Mouse (Mus musculus): ENCODE results near the gene Sec14l1. TPM values are rescaled to one million over a fixed set of nuclear protein-coding genes. Genes with fewer than 3 reads are reported as not detected.

Gene Sec14l1
- polyA plus RNA-seq, 1 experiment from 2014 or later = 36.5 TPM

- no peak for ATAC-seq (ENCODE audit: low FRiP score, low TSS enrichment)
- Histone ChIP-seq H3K9ac (ENCODE audit: low read depth, low read length) (no peak overlapping the region), H3K4me1 (ENCODE audit: control insufficient read depth, insufficient read depth, low read length) (peaks cover 27% of the 10 kb centered on the region), H3K4me2 (replicated peaks; ENCODE audit: low read depth, low read length) (no peak overlapping the region), H3K36me3 (ENCODE audit: control insufficient read depth, insufficient read depth, low read length) (peaks cover 10% of the 10 kb centered on the region; the same call in 1 of the 2 replicates), H3K9me3 (ENCODE audit: control insufficient read depth, low read length) (no peaks in the 10 kb centered on the region), H3K27ac (ENCODE audit: low read depth, low read length) (no peak overlapping the region), H3K27me3 (ENCODE audit: control insufficient read depth, insufficient read depth, low read length) (no peaks in the 10 kb centered on the region), H3K4me3 (ENCODE audit: low read length) (no peak overlapping the region)
- 78% methylated on average over 14 of the region's 14 CpGs for WGBS
Measured at GRCm38 (mm10) chr11:117136880-117137279, 21.9 kb downstream of the Sec14l1 start.

- ATAC-seq (ENCODE audit: low FRiP score, low TSS enrichment) = no peak
- WGBS = 85% methylated on average over 9 of the region's 9 CpGs
- Histone ChIP-seq H3K4me3 (ENCODE audit: low read length) (no peak overlapping the region), H3K27me3 (ENCODE audit: control insufficient read depth, insufficient read depth, low read length) (no peaks in the 10 kb centered on the region), H3K4me1 (ENCODE audit: control insufficient read depth, insufficient read depth, low read length) (peaks cover 27% of the 10 kb centered on the region), H3K9ac (ENCODE audit: low read depth, low read length) (no peak overlapping the region), H3K9me3 (ENCODE audit: control insufficient read depth, low read length) (no peaks in the 10 kb centered on the region), H3K4me2 (replicated peaks; ENCODE audit: low read depth, low read length) (no peak overlapping the region), H3K36me3 (ENCODE audit: control insufficient read depth, insufficient read depth, low read length) (peaks cover 22% of the 10 kb centered on the region), H3K27ac (ENCODE audit: low read depth, low read length) (no peak overlapping the region)
Measured at GRCm38 (mm10) chr11:117138213-117138761, 23.3 kb downstream of the Sec14l1 start.

- Histone ChIP-seq H3K27ac (ENCODE audit: low read depth, low read length) (no peak overlapping the region), H3K4me3 (ENCODE audit: low read length) (no peak overlapping the region), H3K4me2 (replicated peaks; ENCODE audit: low read depth, low read length) (no peak overlapping the region), H3K9me3 (ENCODE audit: control insufficient read depth, low read length) (no peaks in the 10 kb centered on the region), H3K36me3 (ENCODE audit: control insufficient read depth, insufficient read depth, low read length) (peaks cover 28% of the 10 kb centered on the region), H3K9ac (ENCODE audit: low read depth, low read length) (no peak overlapping the region), H3K27me3 (ENCODE audit: control insufficient read depth, insufficient read depth, low read length) (no peaks in the 10 kb centered on the region), H3K4me1 (ENCODE audit: control insufficient read depth, insufficient read depth, low read length) (peaks cover 27% of the 10 kb centered on the region)
- no peak for ATAC-seq (ENCODE audit: low FRiP score, low TSS enrichment)
- WGBS = 93% methylated on average over 12 of the region's 12 CpGs
Measured at GRCm38 (mm10) chr11:117138795-117139463, 24.0 kb downstream of the Sec14l1 start.

GRCm38 (mm10) chr11:117141376-117142001 lies 26.5 kb downstream of the Sec14l1 start:
- 82% methylated on average over 18 of the region's 18 CpGs for WGBS
- Histone ChIP-seq H3K27ac (ENCODE audit: low read depth, low read length) (no peak overlapping the region), H3K4me1 (ENCODE audit: control insufficient read depth, insufficient read depth, low read length) (peaks cover 4% of the 10 kb centered on the region), H3K27me3 (ENCODE audit: control insufficient read depth, insufficient read depth, low read length) (no peaks in the 10 kb centered on the region), H3K4me3 (ENCODE audit: low read length) (no peak overlapping the region), H3K9me3 (ENCODE audit: control insufficient read depth, low read length) (no peaks in the 10 kb centered on the region), H3K4me2 (replicated peaks; ENCODE audit: low read depth, low read length) (no peak overlapping the region), H3K9ac (ENCODE audit: low read depth, low read length) (no peak overlapping the region), H3K36me3 (ENCODE audit: control insufficient read depth, insufficient read depth, low read length) (peaks cover 54% of the 10 kb centered on the region)
- no peak for ATAC-seq (ENCODE audit: low FRiP score, low TSS enrichment)

GRCm38 (mm10) chr11:117142507-117142906 lies 27.5 kb downstream of the Sec14l1 start:
- H3K36me3 ChIP-seq (ENCODE audit: control insufficient read depth, insufficient read depth, low read length) = peaks cover 64% of the 10 kb centered on the region
- no peaks in the 10 kb centered on the region for H3K4me1 ChIP-seq (ENCODE audit: control insufficient read depth, insufficient read depth, low read length)
- no peaks in the 10 kb centered on the region for H3K27me3 ChIP-seq (ENCODE audit: control insufficient read depth, insufficient read depth, low read length)
- no peak for ATAC-seq (ENCODE audit: low FRiP score, low TSS enrichment)
- H3K9ac ChIP-seq (ENCODE audit: low read depth, low read length) = no peak overlapping the region
- H3K4me2 ChIP-seq (replicated peaks; ENCODE audit: low read depth, low read length) = no peak overlapping the region
- H3K27ac ChIP-seq (ENCODE audit: low read depth, low read length) = no peak overlapping the region
- 80% methylated on average over 4 of the region's 4 CpGs for WGBS
- no peaks in the 10 kb centered on the region for H3K9me3 ChIP-seq (ENCODE audit: control insufficient read depth, low read length)
- no peak overlapping the region for H3K4me3 ChIP-seq (ENCODE audit: low read length)

- Histone ChIP-seq H3K4me1 (ENCODE audit: control insufficient read depth, insufficient read depth, low read length) (no peaks in the 10 kb centered on the region), H3K4me2 (replicated peaks; ENCODE audit: low read depth, low read length) (no peak overlapping the region), H3K27ac (ENCODE audit: low read depth, low read length) (no peak overlapping the region), H3K9ac (ENCODE audit: low read depth, low read length) (no peak overlapping the region), H3K36me3 (ENCODE audit: control insufficient read depth, insufficient read depth, low read length) (peaks cover 90% of the 10 kb centered on the region), H3K4me3 (ENCODE audit: low read length) (no peak overlapping the region), H3K27me3 (ENCODE audit: control insufficient read depth, insufficient read depth, low read length) (no peaks in the 10 kb centered on the region), H3K9me3 (ENCODE audit: control insufficient read depth, low read length) (no peaks in the 10 kb centered on the region)
- no peak for ATAC-seq (ENCODE audit: low FRiP score, low TSS enrichment)
- WGBS = 91% methylated on average over 14 of the region's 14 CpGs
Measured at GRCm38 (mm10) chr11:117145451-117146117, 30.6 kb downstream of the Sec14l1 start.

- no peak for ATAC-seq (ENCODE audit: low FRiP score, low TSS enrichment)
- WGBS = 95% methylated on average over 6 of the region's 6 CpGs
- H3K9me3 ChIP-seq (ENCODE audit: control insufficient read depth, low read length) = no peaks in the 10 kb centered on the region
- no peak overlapping the region for H3K27ac ChIP-seq (ENCODE audit: low read depth, low read length)
- no peaks in the 10 kb centered on the region for H3K27me3 ChIP-seq (ENCODE audit: control insufficient read depth, insufficient read depth, low read length)
- H3K4me1 ChIP-seq (ENCODE audit: control insufficient read depth, insufficient read depth, low read length) = no peaks in the 10 kb centered on the region
- H3K9ac ChIP-seq (ENCODE audit: low read depth, low read length) = no peak overlapping the region
- H3K36me3 ChIP-seq (ENCODE audit: control insufficient read depth, insufficient read depth, low read length) = peaks cover 96% of the 10 kb centered on the region
- no peak overlapping the region for H3K4me3 ChIP-seq (ENCODE audit: low read length)
- no peak overlapping the region for H3K4me2 ChIP-seq (replicated peaks; ENCODE audit: low read depth, low read length)
Measured at GRCm38 (mm10) chr11:117146118-117146506, 31.1 kb downstream of the Sec14l1 start.

- Histone ChIP-seq H3K27me3 (ENCODE audit: control insufficient read depth, insufficient read depth, low read length) (no peaks in the 10 kb centered on the region), H3K4me2 (replicated peaks; ENCODE audit: low read depth, low read length) (no peak overlapping the region), H3K4me1 (ENCODE audit: control insufficient read depth, insufficient read depth, low read length) (no peaks in the 10 kb centered on the region), H3K36me3 (ENCODE audit: control insufficient read depth, insufficient read depth, low read length) (peaks cover 95% of the 10 kb centered on the region), H3K4me3 (ENCODE audit: low read length) (no peak overlapping the region), H3K9ac (ENCODE audit: low read depth, low read length) (no peak overlapping the region), H3K27ac (ENCODE audit: low read depth, low read length) (no peak overlapping the region), H3K9me3 (ENCODE audit: control insufficient read depth, low read length) (no peaks in the 10 kb centered on the region)
- 0 out of 2 replicates have a peak, but pooled peaks have one; percentile 43 for ATAC-seq (ENCODE audit: low FRiP score, low TSS enrichment)
- 65% methylated on average over 24 of the region's 24 CpGs for WGBS
Measured at GRCm38 (mm10) chr11:117146776-117147536, 32.0 kb downstream of the Sec14l1 start.

Measured in kidney, embryonic 14.5 days (tissue).